Mouse (Mus musculus): ENCODE measurements around the gene Zic1. TPM values are rescaled to one million over a fixed set of nuclear protein-coding genes. Genes with fewer than 3 reads are reported as not detected.

The Zic1 gene
- total RNA-seq (2023) = not detected

GRCm38 (mm10) chr9:91365664-91366063 lies at the start of gene Zic1:
Zic1 (minus strand) TSS chr9:91365810.

GRCm38 (mm10) chr9:91361856-91362601 lies 3.6 kb downstream of the Zic1 start, which contains the start of gene Zic4:
Zic4 (plus strand) TSS chr9:91362413.

Other genes starting within 250 kb of the Zic1 start
- not detected for gene Zic4, start 3.4 kb downstream of the Zic1 start, total RNA-seq (2023)

Measured in T-cell, adult 66 days (primary cell).